Mouse (Mus musculus) CH12F3 (cell line): ENCODE measurements around the gene Map4k3.
"Not testable (repeated sequence)": the region's sequence is repeated elsewhere in the genome, so short reads cannot be mapped to it uniquely, and the experiment has no call there.

ENCODE experiments used
- in situ Hi-C: fragments of 300-500 bp; cut with MboI; formaldehyde crosslinking; loops from 2 replicates; pipeline ENCODE4 v1.14.3; 2020; ENCODE audit warnings: low sequenced_read_pairs

Map4k3 gene

GRCm38 (mm10) chr17:80728062-80728858, at the start of gene Map4k3:
Gene Map4k3, minus strand, starts transcription at chr17:80728485.
- in situ Hi-C loops: no loop called here

- in situ Hi-C loops: no loop called here
These were observed 49.3 kb upstream of the Map4k3 start for GRCm38 (mm10) chr17:80777581-80777980.

GRCm38 (mm10) chr17:80775178-80775788, 47.0 kb upstream of the Map4k3 start:
- in situ Hi-C loops: no loop called here

- in situ Hi-C loops: no loop called here
These were observed 44.5 kb upstream of the Map4k3 start for GRCm38 (mm10) chr17:80772545-80773453.

GRCm38 (mm10) chr17:80770065-80770464, 41.8 kb upstream of the Map4k3 start:
- in situ Hi-C loops: no loop called here

GRCm38 (mm10) chr17:80765204-80765603, 36.9 kb upstream of the Map4k3 start:
- in situ Hi-C loops: no loop called here

GRCm38 (mm10) chr17:80763065-80763681, 34.9 kb upstream of the Map4k3 start:
- in situ Hi-C loops: no loop called here

- in situ Hi-C loops: no loop called here
These were observed 34.2 kb upstream of the Map4k3 start for GRCm38 (mm10) chr17:80762391-80763040.

- in situ Hi-C loops: not testable (repeated sequence)
These were observed 32.9 kb upstream of the Map4k3 start for GRCm38 (mm10) chr17:80761191-80761590.

- in situ Hi-C loops: no loop called here
These were observed 32.3 kb upstream of the Map4k3 start for GRCm38 (mm10) chr17:80760344-80761145.

GRCm38 (mm10) chr17:80756043-80756442, 27.8 kb upstream of the Map4k3 start:
- in situ Hi-C loops: no loop called here

- in situ Hi-C loops: no loop called here
These were observed 27.0 kb upstream of the Map4k3 start for GRCm38 (mm10) chr17:80755076-80755871.

- in situ Hi-C loops: no loop called here
These were observed 26.3 kb upstream of the Map4k3 start for GRCm38 (mm10) chr17:80754589-80754988.

- in situ Hi-C loops: no loop called here
These were observed 24.2 kb upstream of the Map4k3 start for GRCm38 (mm10) chr17:80752466-80752865.

GRCm38 (mm10) chr17:80739421-80739820, 11.1 kb upstream of the Map4k3 start:
- in situ Hi-C loops: no loop called here

GRCm38 (mm10) chr17:80734700-80735099, 6.4 kb upstream of the Map4k3 start:
- in situ Hi-C loops: no loop called here

- in situ Hi-C loops: no loop called here
These were observed 5.0 kb upstream of the Map4k3 start for GRCm38 (mm10) chr17:80733121-80733800.

GRCm38 (mm10) chr17:80732256-80732655, 4.0 kb upstream of the Map4k3 start:
- in situ Hi-C loops: no loop called here
